Mouse (Mus musculus) midbrain, postnatal 0 days (tissue): ENCODE data around the gene Agl. TPM values are rescaled to one million over a fixed set of nuclear protein-coding genes. Genes with fewer than 3 reads are reported as not detected.

Source experiments
- ATAC-seq: fragments of 200-750 bp; cut with Nextera tagmentation; 2 replicates; pipeline ENCODE4 v1.8.0; 2017; ENCODE audit warnings: moderate number of reproducible peaks, mild to moderate bottlenecking, moderate TSS enrichment, moderate library complexity; ENCODE audit not compliant: low FRiP score
- DNase-seq: peaks from one replicate; pipeline ENCODE4 v3.0.0-alpha.2; 2015; ENCODE audit warnings: low spot score
- H3K27ac ChIP-seq: fragments of 300-500 bp; sonication (generic); 2 replicates; pipeline ENCODE4 v1.5.1; 2014; ENCODE audit warnings: low read depth, mild to moderate bottlenecking, low read length, mixed read lengths
- H3K27me3 ChIP-seq: fragments of 300-500 bp; sonication (generic); 2 replicates; pipeline ENCODE4 v1.6.1; 2014; ENCODE audit warnings: low read length, control low read depth, mixed read lengths; ENCODE audit not compliant: insufficient read depth
- H3K36me3 ChIP-seq: fragments of 300-500 bp; sonication (generic); 2 replicates; pipeline ENCODE4 v1.6.1; 2014; ENCODE audit warnings: low read length, control low read depth, mixed read lengths; ENCODE audit not compliant: insufficient read depth
- H3K4me1 ChIP-seq: fragments of 300-500 bp; sonication (generic); 2 replicates; pipeline ENCODE4 v1.6.1; 2014; ENCODE audit warnings: mild to moderate bottlenecking, control low read depth, antibody characterized with exemption, low read length, mixed read lengths; ENCODE audit not compliant: insufficient read depth
- H3K4me2 ChIP-seq: fragments of 300-500 bp; sonication (generic); 2 replicates; pipeline ENCODE4 v1.6.1; 2014; ENCODE audit warnings: low read depth, mild to moderate bottlenecking, low read length, mixed read lengths; ENCODE audit not compliant: poor library complexity, severe bottlenecking
- H3K4me3 ChIP-seq: fragments of 300-500 bp; sonication (generic); 2 replicates; pipeline ENCODE4 v1.5.1; 2014; ENCODE audit warnings: low read depth, mild to moderate bottlenecking, low read length, moderate library complexity
- H3K9ac ChIP-seq: fragments of 300-500 bp; sonication (generic); replicated peaks from 2 replicates; pipeline ENCODE4 v1.6.1; 2014; ENCODE audit warnings: mild to moderate bottlenecking, low read length, moderate library complexity, mixed read lengths; ENCODE audit not compliant: poor library complexity, severe bottlenecking
- H3K9me3 ChIP-seq: fragments of 300-500 bp; sonication (generic); 2 replicates; pipeline ENCODE4 v1.6.1; 2016; ENCODE audit warnings: low read length, control low read depth
- CTCF ChIP-seq: IDR thresholded peaks from 2 replicates; pipeline ENCODE4 v1.5.1; 2016; ENCODE audit warnings: antibody characterized with exemption, mild to moderate bottlenecking
- WGBS: fragments of 180-500 bp; shearing (Covaris S2); extraction: QIAGEN DNeasy Blood & Tissue Kit; methylation state at CpG from one replicate; pipeline ENCODE4 v1.1.7; 2014; 5-methylcytosine and 5-hydroxymethylcytosine counted together
- polyA plus RNA-seq: library from polyadenylated mRNA; unstranded; fragments of >200 nt; fragmentation: Nextera tagmentation; extraction: Ambion mirVana; gene quantifications from 2 replicates; pipeline ENCODE4 v1.2.1, GENCODE M21; 2015
- total RNA-seq: library from RNA; depleted of rRNA; stranded (reverse); fragments of >200 nt; gene quantifications from 2 replicates; pipeline ENCODE4 v1.2.3, GENCODE M21; 2014

Agl gene
- total and polyA plus RNA-seq, 2 experiments from 2014 or later, result 12.5 to 18.9 TPM

DNA sequence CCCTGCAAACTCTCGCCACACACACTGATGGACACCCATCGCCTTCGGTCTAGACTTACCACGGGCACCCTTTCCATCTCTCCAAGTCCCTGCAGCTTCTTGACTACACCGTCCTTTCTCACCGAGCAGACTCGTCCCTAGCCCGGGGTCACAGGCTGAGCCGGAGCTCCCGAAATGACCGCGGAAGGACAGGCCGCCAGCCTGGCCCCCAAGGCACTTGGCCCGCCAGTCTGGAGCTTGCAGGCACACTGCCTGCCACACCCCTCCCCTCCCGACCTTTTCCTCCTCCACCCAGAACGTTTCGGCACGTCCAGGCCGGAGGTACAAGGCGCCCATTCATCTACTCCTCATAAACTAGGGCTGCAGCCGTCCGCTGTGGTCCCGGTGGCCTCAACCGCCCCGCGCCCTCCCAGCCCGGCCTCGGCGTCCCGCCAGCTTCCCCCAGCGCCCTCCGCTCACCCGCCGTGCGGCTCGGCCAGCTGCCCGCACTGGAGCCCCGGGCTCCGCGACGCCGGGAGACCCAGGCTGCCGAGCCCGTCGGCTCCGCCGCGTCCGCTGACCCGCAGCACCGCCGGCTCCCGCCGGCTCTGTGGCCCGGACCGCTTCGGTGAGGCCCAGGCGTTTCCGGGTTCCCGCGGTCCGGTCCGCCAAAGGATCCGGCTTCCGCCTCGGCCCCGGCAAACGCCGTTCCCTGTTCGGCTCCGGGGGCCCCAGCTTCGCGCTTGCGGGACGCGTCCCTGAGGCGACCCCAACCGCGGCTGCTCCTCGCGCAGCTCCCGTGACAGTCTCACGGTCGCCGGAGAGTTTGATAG is 96.1 kb downstream of the Agl start:
- no peaks in the 10 kb centered on the region for H3K27me3 ChIP-seq
- H3K36me3 ChIP-seq, result no peaks in the 10 kb centered on the region
- no peak for TF ChIP-seq CTCF
- peaks cover 7% of the 10 kb centered on the region for H3K4me1 ChIP-seq
- under 1% methylated on average over 71 of the region's 85 CpGs for WGBS
- DNase-seq, result peak; percentile 75
- ATAC-seq, result peak; percentile 94
- peak overlapping the region; percentile 81 for H3K4me2 ChIP-seq
- H3K9ac ChIP-seq, result peak overlapping the region; percentile 93
- peak overlapping the region; percentile 78 for H3K27ac ChIP-seq
- H3K4me3 ChIP-seq, result peak overlapping the region; percentile 96
- H3K9me3 ChIP-seq, result no peaks in the 10 kb centered on the region

DNA sequence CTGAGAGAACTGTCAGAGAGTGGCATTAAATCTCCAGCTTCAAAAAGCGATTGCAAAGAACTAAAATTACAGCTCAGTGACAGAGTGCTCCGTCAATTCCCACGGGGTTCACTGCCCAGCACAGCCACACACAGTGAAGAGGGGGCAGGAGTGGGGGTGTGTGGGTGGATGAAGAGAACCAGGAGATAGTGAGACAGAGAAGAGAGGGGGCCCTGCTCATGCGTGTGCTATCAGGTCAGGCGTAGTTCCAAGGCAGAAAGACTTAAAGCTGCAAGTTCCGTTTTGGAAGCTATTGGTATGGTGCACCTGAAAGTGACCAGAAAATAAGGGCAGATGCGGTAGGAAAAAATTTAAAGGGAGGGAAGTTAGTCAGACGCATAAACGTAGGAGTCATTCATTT is 97.0 kb downstream of the Agl start:
- Histone ChIP-seq H3K4me1 (peaks cover 7% of the 10 kb centered on the region), H3K9ac (0 out of 2 replicates have a peak overlapping the region, but pooled peaks have one; percentile 93)

DNA sequence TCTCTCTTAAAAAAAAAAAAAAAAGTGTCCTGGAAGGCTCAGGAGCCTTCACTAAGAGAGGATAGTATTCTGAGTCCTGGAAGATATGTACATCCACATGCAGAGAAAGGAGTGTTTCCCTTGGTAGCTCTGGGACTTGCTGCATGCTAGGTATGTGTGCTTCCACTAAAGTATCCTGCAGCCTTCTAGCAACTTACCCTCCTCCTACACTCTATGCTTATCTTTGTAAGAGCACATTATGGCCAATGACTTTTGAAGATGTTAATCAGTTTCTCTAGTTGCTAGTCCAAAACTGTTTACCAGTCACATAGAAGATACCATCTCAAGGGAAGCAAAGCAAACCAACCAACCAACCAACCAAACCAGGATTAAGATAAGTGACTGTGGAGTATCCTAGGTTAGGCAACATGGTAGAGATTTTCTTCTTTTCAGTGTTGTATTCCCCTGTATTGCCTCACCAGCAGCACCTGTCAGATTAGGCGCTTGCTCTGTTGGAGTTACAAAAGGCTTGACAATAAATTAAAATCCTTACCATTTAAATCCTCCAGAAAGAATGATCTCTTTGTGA is 102.2 kb downstream of the Agl start:
- WGBS, result 76% methylated on average over 1 of the region's 1 CpGs
- H3K27me3 ChIP-seq, result no peaks in the 10 kb centered on the region
- no peak overlapping the region for H3K4me3 ChIP-seq
- no peak for DNase-seq
- no peak for TF ChIP-seq CTCF
- peaks cover 2% of the 10 kb centered on the region; the same call in 1 of the 2 replicates for H3K36me3 ChIP-seq
- H3K4me1 ChIP-seq, result peaks cover under 1% of the 10 kb centered on the region; the same call in 1 of the 2 replicates
- ATAC-seq, result no peak
- no peaks in the 10 kb centered on the region for H3K9me3 ChIP-seq
- H3K9ac ChIP-seq, result no peak overlapping the region
- H3K4me2 ChIP-seq, result no peak overlapping the region
- H3K27ac ChIP-seq, result no peak overlapping the region

More for the DNA sequence above, 97.0 kb downstream of the Agl start:
- 57% methylated on average over 9 of the region's 9 CpGs for WGBS
- Histone ChIP-seq H3K4me2 (peak overlapping the region; percentile 81), H3K9me3 (no peaks in the 10 kb centered on the region), H3K27ac (no peak overlapping the region), H3K27me3 (no peaks in the 10 kb centered on the region), H3K36me3 (no peaks in the 10 kb centered on the region), H3K4me3 (peak overlapping the region; percentile 96)
- no peak for TF ChIP-seq CTCF
- ATAC-seq (no peak), DNase-seq (no peak)

DNA sequence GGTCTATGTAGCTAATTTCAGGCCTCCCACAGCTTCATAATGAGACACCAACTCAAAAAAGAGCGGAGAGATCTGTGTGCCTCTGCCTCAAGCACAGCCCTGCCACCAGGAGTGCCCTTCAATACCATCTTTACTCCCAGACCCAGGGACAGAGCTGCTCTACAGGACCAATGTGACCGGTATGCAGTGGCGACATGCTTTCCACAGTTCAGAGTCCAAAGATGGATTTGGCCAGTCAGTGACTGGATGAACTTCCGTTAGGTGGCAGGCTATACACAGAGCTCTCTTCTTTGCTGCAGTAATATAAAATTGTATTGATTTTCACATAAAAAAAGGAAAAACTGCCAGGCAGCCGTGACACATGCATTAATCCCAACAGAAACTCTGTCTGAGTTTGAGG is 104.1 kb downstream of the Agl start:
- H3K27me3 ChIP-seq, result no peaks in the 10 kb centered on the region
- no peak overlapping the region for H3K27ac ChIP-seq
- ATAC-seq (no peak), DNase-seq (no peak)
- WGBS, result 94% methylated on average over 5 of the region's 5 CpGs
- H3K4me1 ChIP-seq, result no peaks in the 10 kb centered on the region
- H3K4me3 ChIP-seq, result no peak overlapping the region
- no peaks in the 10 kb centered on the region for H3K9me3 ChIP-seq
- H3K4me2 ChIP-seq, result no peak overlapping the region
- no peak for TF ChIP-seq CTCF
- H3K9ac ChIP-seq, result no peak overlapping the region
- peaks cover 2% of the 10 kb centered on the region; the same call in 1 of the 2 replicates for H3K36me3 ChIP-seq

DNA sequence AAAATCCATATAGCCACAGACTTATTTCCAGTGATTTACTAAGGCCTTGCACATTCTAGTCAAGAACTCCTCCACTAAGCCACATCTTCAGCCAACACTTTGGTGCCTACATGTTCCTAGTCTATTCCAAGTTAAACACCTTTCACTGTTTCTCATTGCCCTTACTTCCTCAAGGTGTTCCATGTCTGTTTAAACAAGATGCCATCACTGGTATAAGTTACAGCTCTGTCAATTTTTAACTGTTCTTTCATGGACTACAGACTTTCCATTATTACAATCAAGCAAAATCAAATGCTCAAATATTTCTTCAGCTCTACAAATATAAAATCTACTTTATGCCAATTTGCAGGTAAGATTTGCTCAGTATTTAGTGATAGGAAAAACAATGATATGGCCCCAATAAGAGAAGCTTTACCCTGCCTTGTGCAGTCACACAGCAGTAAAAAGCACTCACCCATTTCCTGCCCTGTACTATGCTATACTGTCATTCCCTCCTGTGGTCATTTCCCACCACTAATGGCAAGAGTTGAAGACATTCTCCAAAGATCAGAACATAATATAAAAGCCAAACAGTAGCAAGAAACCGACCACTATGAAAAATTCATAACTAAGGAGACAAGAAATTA is 105.2 kb downstream of the Agl start:
- H3K9ac ChIP-seq, result no peak overlapping the region
- ATAC-seq, result no peak
- H3K9me3 ChIP-seq, result no peaks in the 10 kb centered on the region
- no peaks in the 10 kb centered on the region for H3K27me3 ChIP-seq
- H3K4me3 ChIP-seq, result no peak overlapping the region
- peaks cover 2% of the 10 kb centered on the region; the same call in 1 of the 2 replicates for H3K36me3 ChIP-seq
- H3K4me2 ChIP-seq, result no peak overlapping the region
- no peak for TF ChIP-seq CTCF
- H3K4me1 ChIP-seq, result no peaks in the 10 kb centered on the region
- no peak for DNase-seq
- WGBS, result 97% methylated on average over 1 of the region's 1 CpGs
- no peak overlapping the region for H3K27ac ChIP-seq

DNA sequence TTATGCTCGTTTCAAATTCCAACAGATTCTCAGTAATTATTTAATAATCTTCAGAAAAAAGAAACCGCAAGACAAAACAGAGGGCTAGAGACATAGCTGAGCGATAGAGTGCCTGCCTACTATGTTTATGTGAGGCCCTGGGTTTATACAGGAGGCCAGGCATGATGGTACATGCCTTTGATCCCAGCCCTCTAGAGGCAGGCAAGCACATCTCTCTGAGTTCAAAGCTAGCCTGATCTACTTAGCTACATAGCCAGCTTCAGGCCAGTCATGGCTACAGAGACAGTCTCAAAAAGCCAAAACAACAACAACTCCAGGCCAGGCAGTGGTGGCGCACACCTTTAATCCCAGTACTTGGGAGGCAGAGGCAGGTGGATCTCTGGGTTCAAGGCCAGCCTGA is 106.4 kb downstream of the Agl start:
- Histone ChIP-seq H3K4me1 (no peaks in the 10 kb centered on the region), H3K27me3 (no peaks in the 10 kb centered on the region), H3K4me2 (no peak overlapping the region), H3K9ac (no peak overlapping the region), H3K27ac (no peak overlapping the region), H3K4me3 (no peak overlapping the region), H3K36me3 (peaks cover 2% of the 10 kb centered on the region; the same call in 1 of the 2 replicates), H3K9me3 (no peaks in the 10 kb centered on the region)
- DNase-seq, result no peak
- no peak for TF ChIP-seq CTCF
- ATAC-seq, result no peak
- WGBS, result 95% methylated on average over 4 of the region's 4 CpGs
